Mouse (Mus musculus) myocyte (in vitro differentiated cells): ENCODE data around the gene Fam120b. TPM values are rescaled to one million over a fixed set of nuclear protein-coding genes. Genes with fewer than 3 reads are reported as not detected.

ENCODE experiments used
- H3K27me3 ChIP-seq: one replicate; pipeline ENCODE4 v1.6.1; 2011; ENCODE audit not compliant: control insufficient read depth, insufficient read depth, insufficient read length
- H3K36me3 ChIP-seq: one replicate; pipeline ENCODE4 v1.6.1; 2011; ENCODE audit not compliant: control insufficient read depth, insufficient read depth
- H3K4me2 ChIP-seq: one replicate; pipeline ENCODE4 v1.6.1; 2011; ENCODE audit warnings: low read depth, control low read depth
- H3K4me3 ChIP-seq: one replicate; pipeline ENCODE4 v1.5.1; 2011; ENCODE audit warnings: mild to moderate bottlenecking, control low read depth, moderate library complexity
- H3K79me2 ChIP-seq: one replicate; pipeline ENCODE4 v1.6.1; 2011; ENCODE audit not compliant: control insufficient read depth, insufficient read depth
- H3ac ChIP-seq: one replicate; pipeline ENCODE4 v1.6.1; 2011; ENCODE audit not compliant: control insufficient read depth, insufficient read length
- CEBPB ChIP-seq: IDR thresholded peaks from 2 replicates; pipeline ENCODE4 v1.6.1; 2011; ENCODE audit warnings: mild to moderate bottlenecking, moderate library complexity; ENCODE audit not compliant: poor library complexity, insufficient read depth, severe bottlenecking
- E2F4 ChIP-seq: IDR thresholded peaks from one replicate; pipeline ENCODE4 v1.6.1; 2011; ENCODE audit warnings: mild to moderate bottlenecking, control low read depth, moderate library complexity; ENCODE audit not compliant: insufficient read depth
- MAX ChIP-seq: IDR thresholded peaks from one replicate; pipeline ENCODE4 v1.6.1; 2011; ENCODE audit warnings: low read depth, mild to moderate bottlenecking, control low read depth
- MYOD1 ChIP-seq, 3 experiments: IDR thresholded peaks; one replicate each; pipeline ENCODE4 v1.6.1; 2011; ENCODE audit warnings: control low read depth in 2 of 3, low read depth in 2 of 3, mild to moderate bottlenecking in 2 of 3, moderate library complexity in 1 of 3; ENCODE audit not compliant: insufficient read length in 2 of 3, control insufficient read depth in 1 of 3
- MYOG ChIP-seq, 3 experiments: IDR thresholded peaks; one replicate each; pipeline ENCODE4 v1.6.1; 2011; ENCODE audit warnings: control low read depth in 2 of 3, low read depth in 2 of 3, mild to moderate bottlenecking in 2 of 3; ENCODE audit not compliant: insufficient read length in 2 of 3, control insufficient read depth in 1 of 3, insufficient read depth in 1 of 3
- POLR2A ChIP-seq: IDR thresholded peaks from one replicate; pipeline ENCODE4 v1.6.1; 2011; ENCODE audit warnings: low read depth, mild to moderate bottlenecking, control low read depth, moderate library complexity; ENCODE audit not compliant: insufficient read length
- POLR2AphosphoS2 ChIP-seq: IDR thresholded peaks from one replicate; pipeline ENCODE4 v1.6.1; 2011; ENCODE audit warnings: low read depth, control low read depth; ENCODE audit not compliant: insufficient read length
- REST ChIP-seq: IDR thresholded peaks from one replicate; pipeline ENCODE4 v1.6.1; 2011; ENCODE audit warnings: mild to moderate bottlenecking, control low read depth, moderate library complexity; ENCODE audit not compliant: insufficient read depth, insufficient read length
- SRF ChIP-seq: IDR thresholded peaks from one replicate; pipeline ENCODE4 v1.6.1; 2011; ENCODE audit warnings: low read depth; ENCODE audit not compliant: control insufficient read depth, insufficient read length
- TCF12 ChIP-seq: IDR thresholded peaks from one replicate; pipeline ENCODE4 v1.6.1; 2011; ENCODE audit warnings: mild to moderate bottlenecking, control low read depth; ENCODE audit not compliant: poor library complexity, insufficient read depth, severe bottlenecking
- TCF3 ChIP-seq: IDR thresholded peaks from one replicate; pipeline ENCODE4 v1.6.1; 2011; ENCODE audit warnings: low read depth, control low read depth; ENCODE audit not compliant: insufficient read length
- USF1 ChIP-seq: IDR thresholded peaks from one replicate; pipeline ENCODE4 v1.6.1; 2011; ENCODE audit warnings: low read depth, mild to moderate bottlenecking, control low read depth, moderate library complexity
- polyA plus RNA-seq: library from polyadenylated mRNA; unstranded; fragments of >200 nt; fragmentation: generic; extraction: Trizol; gene quantifications from one replicate; pipeline ENCODE4 v1.2.1, GENCODE M21; 2012; ENCODE audit warnings: missing spikeins

Fam120b gene
- polyA plus RNA-seq, 1 experiment, result 8.8 TPM

GRCm38 (mm10) chr17:15356526-15356925 lies 39.5 kb upstream of the Fam120b start:
- H3K79me2 ChIP-seq, result no peaks in the 10 kb centered on the region
- no peaks in the 10 kb centered on the region for H3K36me3 ChIP-seq
- no peak overlapping the region for H3K4me3 ChIP-seq
- no peaks in the 10 kb centered on the region for H3K27me3 ChIP-seq
- TF ChIP-seq MYOG (IDR thresholded peaks at IDR 0.05; ENCODE audit: control insufficient read depth in 1 of 3, insufficient read depth in 1 of 3, insufficient read length in 2 of 3, low read depth in 2 of 3) (no peak), POLR2A (no peak), CEBPB (no peak), MAX (no peak)
- H3K4me2 ChIP-seq, result peak overlapping the region; percentile 53
- no peak overlapping the region for H3ac ChIP-seq

- peak in 1 of 3 experiments; percentile 46 for TF ChIP-seq MYOG (IDR thresholded peaks at IDR 0.05; ENCODE audit: control insufficient read depth in 1 of 3, insufficient read depth in 1 of 3, insufficient read length in 2 of 3, low read depth in 2 of 3)
- peak; percentile 70 for TF ChIP-seq TCF12
- peak; percentile 4 to 41 (median 14) for TF ChIP-seq MYOD1 (IDR thresholded peaks at IDR 0.05; ENCODE audit: control insufficient read depth in 1 of 3, insufficient read length in 2 of 3, low read depth in 2 of 3)
- no peak for TF ChIP-seq POLR2AphosphoS2
- TF ChIP-seq TCF3, result no peak
- no peaks in the 10 kb centered on the region for H3K79me2 ChIP-seq
- H3ac ChIP-seq, result no peak overlapping the region
- H3K27me3 ChIP-seq, result no peaks in the 10 kb centered on the region
- no peak overlapping the region for H3K4me3 ChIP-seq
- H3K36me3 ChIP-seq, result no peaks in the 10 kb centered on the region
- peak overlapping the region; percentile 53 for H3K4me2 ChIP-seq
These were observed 38.9 kb upstream of the Fam120b start for GRCm38 (mm10) chr17:15357071-15357470.

GRCm38 (mm10) chr17:15363656-15364055 lies 32.3 kb upstream of the Fam120b start:
- Histone ChIP-seq H3K27me3 (no peaks in the 10 kb centered on the region), H3K79me2 (no peaks in the 10 kb centered on the region), H3K4me3 (no peak overlapping the region), H3K4me2 (no peak overlapping the region), H3K36me3 (peaks cover 7% of the 10 kb centered on the region), H3ac (no peak overlapping the region)
- no peak for TF ChIP-seq USF1
- no peak for TF ChIP-seq SRF
- no peak for TF ChIP-seq TCF3
- no peak for TF ChIP-seq E2F4
- TF ChIP-seq REST, result no peak
- no peak for TF ChIP-seq MYOD1 (IDR thresholded peaks at IDR 0.05; ENCODE audit: control insufficient read depth in 1 of 3, insufficient read length in 2 of 3, low read depth in 2 of 3)
- no peak for TF ChIP-seq MAX
- no peak for TF ChIP-seq POLR2AphosphoS2
- TF ChIP-seq CEBPB, result no peak

- H3K4me3 ChIP-seq, result no peak overlapping the region
- TF ChIP-seq USF1 (no peak), POLR2AphosphoS2 (peak; percentile 29)
- H3K4me2 ChIP-seq, result peak overlapping the region; percentile 32
- H3ac ChIP-seq, result no peak overlapping the region
- H3K36me3 ChIP-seq, result peaks cover 9% of the 10 kb centered on the region
- H3K79me2 ChIP-seq, result peaks cover 3% of the 10 kb centered on the region
- H3K27me3 ChIP-seq, result no peaks in the 10 kb centered on the region
These were observed 30.4 kb upstream of the Fam120b start for GRCm38 (mm10) chr17:15365650-15366049.

- no peaks in the 10 kb centered on the region for H3K27me3 ChIP-seq
- H3K36me3 ChIP-seq, result peaks cover 9% of the 10 kb centered on the region
- TF ChIP-seq MAX (no peak), USF1 (no peak), TCF3 (no peak), CEBPB (no peak), E2F4 (no peak), POLR2AphosphoS2 (no peak), SRF (no peak), POLR2A (no peak), MYOG (IDR thresholded peaks at IDR 0.05; ENCODE audit: control insufficient read depth in 1 of 3, insufficient read depth in 1 of 3, insufficient read length in 2 of 3, low read depth in 2 of 3) (no peak), TCF12 (no peak), REST (no peak), MYOD1 (IDR thresholded peaks at IDR 0.05; ENCODE audit: control insufficient read depth in 1 of 3, insufficient read length in 2 of 3, low read depth in 2 of 3) (no peak)
- peak overlapping the region; percentile 50 for H3K4me2 ChIP-seq
- peaks cover 43% of the 10 kb centered on the region for H3K79me2 ChIP-seq
- H3K4me3 ChIP-seq, result peak overlapping the region; percentile 5
- no peak overlapping the region for H3ac ChIP-seq
These were observed 25.6 kb upstream of the Fam120b start for GRCm38 (mm10) chr17:15370401-15370800.
